Mouse (Mus musculus): ENCODE results near the gene Ttc16.

Ttc16 gene

GRCm38 (mm10) chr2:32779714-32780113, 4.3 kb upstream of the Ttc16 start:
- DNase-seq (ENCODE audit: low spot score) = no peak

- peak; percentile 85 for DNase-seq (ENCODE audit: low spot score)
Measured at GRCm38 (mm10) chr2:32779131-32779530, 3.7 kb upstream of the Ttc16 start.

- no peak for DNase-seq (ENCODE audit: low spot score)
Measured at GRCm38 (mm10) chr2:32778081-32778480, 2.6 kb upstream of the Ttc16 start.

- DNase-seq (ENCODE audit: low spot score) = no peak
Measured at GRCm38 (mm10) chr2:32776192-32776591, 759 bp upstream of the Ttc16 start.

- no peak for DNase-seq (ENCODE audit: low spot score)
Measured at GRCm38 (mm10) chr2:32772626-32773279, 2.7 kb downstream of the Ttc16 start.

GRCm38 (mm10) chr2:32771886-32772285, 3.5 kb downstream of the Ttc16 start:
- DNase-seq (ENCODE audit: low spot score) = no peak

GRCm38 (mm10) chr2:32769327-32770085, 5.9 kb downstream of the Ttc16 start:
- no peak for DNase-seq (ENCODE audit: low spot score)

GRCm38 (mm10) chr2:32768661-32769285, 6.7 kb downstream of the Ttc16 start:
- peak; percentile 81 for DNase-seq (ENCODE audit: low spot score)

- DNase-seq (ENCODE audit: low spot score) = no peak
Measured at GRCm38 (mm10) chr2:32767241-32767640, 8.2 kb downstream of the Ttc16 start.

GRCm38 (mm10) chr2:32763353-32763752, 12.1 kb downstream of the Ttc16 start:
- no peak for DNase-seq (ENCODE audit: low spot score)

- no peak for DNase-seq (ENCODE audit: low spot score)
Measured at GRCm38 (mm10) chr2:32761859-32762258, 13.6 kb downstream of the Ttc16 start.

- DNase-seq (ENCODE audit: low spot score) = no peak
Measured at GRCm38 (mm10) chr2:32761361-32761760, 14.1 kb downstream of the Ttc16 start.

GRCm38 (mm10) chr2:32759001-32759400, 16.4 kb downstream of the Ttc16 start:
- DNase-seq (ENCODE audit: low spot score) = no peak

- no peak for DNase-seq (ENCODE audit: low spot score)
Measured at GRCm38 (mm10) chr2:32758503-32758902, 16.9 kb downstream of the Ttc16 start.

- DNase-seq (ENCODE audit: low spot score) = peak; percentile 98
Measured at GRCm38 (mm10) chr2:32757056-32757845, 18.2 kb downstream of the Ttc16 start, which contains the start of gene Tor2a. TSS of gene Tor2a (plus strand) at chr2:32757234.

GRCm38 (mm10) chr2:32756674-32757055, 18.8 kb downstream of the Ttc16 start:
- DNase-seq (ENCODE audit: low spot score) = no peak

- no peak for DNase-seq (ENCODE audit: low spot score)
Measured at GRCm38 (mm10) chr2:32752181-32752580, 23.3 kb downstream of the Ttc16 start.

GRCm38 (mm10) chr2:32751665-32752033, 23.8 kb downstream of the Ttc16 start:
- DNase-seq (ENCODE audit: low spot score) = no peak

GRCm38 (mm10) chr2:32750887-32751664, 24.4 kb downstream of the Ttc16 start:
- DNase-seq (ENCODE audit: low spot score) = peak; percentile 73

GRCm38 (mm10) chr2:32750199-32750598, 25.2 kb downstream of the Ttc16 start:
- DNase-seq (ENCODE audit: low spot score) = no peak

GRCm38 (mm10) chr2:32749082-32749481, 26.4 kb downstream of the Ttc16 start:
- DNase-seq (ENCODE audit: low spot score) = no peak

Data from testis, postnatal 10 days (tissue).